Mouse (Mus musculus) midbrain, embryonic 15.5 days (tissue): ENCODE measurements around the gene Prkg2. TPM values are rescaled to one million over a fixed set of nuclear protein-coding genes. Genes with fewer than 3 reads are reported as not detected.

Experiments used
- ATAC-seq: fragments of 200-750 bp; cut with Nextera tagmentation; replicated peaks from 2 replicates; pipeline ENCODE4 v1.8.0; 2017; ENCODE audit warnings: moderate TSS enrichment
- H3K27ac ChIP-seq: fragments of 300-500 bp; sonication (generic); 2 replicates; pipeline ENCODE4 v1.5.1; 2015; ENCODE audit warnings: mild to moderate bottlenecking, inconsistent platforms
- H3K27me3 ChIP-seq: fragments of 300-500 bp; sonication (generic); replicated peaks from 2 replicates; pipeline ENCODE4 v1.6.1; 2015; ENCODE audit warnings: inconsistent platforms
- H3K36me3 ChIP-seq: fragments of 300-500 bp; sonication (generic); replicated peaks from 2 replicates; pipeline ENCODE4 v1.6.1; 2015; ENCODE audit warnings: inconsistent platforms
- H3K4me1 ChIP-seq: fragments of 300-500 bp; sonication (generic); 2 replicates; pipeline ENCODE4 v1.6.1; 2015; ENCODE audit warnings: inconsistent platforms
- H3K4me2 ChIP-seq: fragments of 300-500 bp; sonication (generic); 2 replicates; pipeline ENCODE4 v1.6.1; 2015; ENCODE audit warnings: inconsistent platforms, mild to moderate bottlenecking, moderate library complexity
- H3K4me3 ChIP-seq: fragments of 300-500 bp; sonication (generic); 2 replicates; pipeline ENCODE4 v1.5.1; 2015; ENCODE audit warnings: mild to moderate bottlenecking, inconsistent platforms
- H3K9ac ChIP-seq: fragments of 300-500 bp; sonication (generic); 2 replicates; pipeline ENCODE4 v1.6.1; 2015; ENCODE audit warnings: mild to moderate bottlenecking, inconsistent platforms
- H3K9me3 ChIP-seq: fragments of 300-500 bp; sonication (generic); 2 replicates; pipeline ENCODE4 v1.6.1; 2016; ENCODE audit warnings: inconsistent platforms
- WGBS: fragments of 180-500 bp; shearing (Covaris S2); methylation state at CpG from one replicate; pipeline ENCODE4 v1.1.7; 2015; ENCODE audit warnings: mixed read lengths; 5-methylcytosine and 5-hydroxymethylcytosine counted together
- polyA plus RNA-seq: library from polyadenylated mRNA; unstranded; fragments of >200 nt; fragmentation: Nextera tagmentation; extraction: Ambion mirVana; gene quantifications from 2 replicates; pipeline ENCODE4 v1.2.1, GENCODE M21; 2015

The Prkg2 gene
- polyA plus RNA-seq, 1 experiment from 2014 or later, result 2.7 TPM

DNA sequence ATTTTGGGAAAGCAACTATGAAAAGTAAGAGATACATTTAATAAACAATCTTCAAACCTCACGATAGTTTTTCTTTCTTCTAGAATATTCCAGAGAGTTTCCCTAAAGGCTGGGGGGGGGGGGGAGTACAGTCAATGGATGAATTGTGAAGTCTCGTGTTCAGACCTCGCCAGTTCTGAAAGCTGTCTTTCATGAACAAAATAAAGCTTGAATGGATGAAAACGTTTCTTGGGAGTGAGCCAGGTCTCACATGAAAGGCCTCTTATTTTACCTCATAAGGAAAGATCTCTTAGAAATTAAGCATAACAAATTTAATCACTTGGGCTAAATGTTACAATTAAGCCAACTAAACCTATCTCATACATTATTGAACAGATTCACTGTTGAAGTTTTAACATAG lies 72.0 kb downstream of the Prkg2 start:
- Histone ChIP-seq H3K27ac (no peak overlapping the region), H3K4me1 (no peaks in the 10 kb centered on the region), H3K27me3 (no peaks in the 10 kb centered on the region), H3K4me3 (no peak overlapping the region), H3K9me3 (no peaks in the 10 kb centered on the region), H3K4me2 (no peak overlapping the region), H3K36me3 (no peaks in the 10 kb centered on the region), H3K9ac (no peak overlapping the region)
- WGBS, result 26% methylated on average over 4 of the region's 4 CpGs
- ATAC-seq, result no peak

DNA sequence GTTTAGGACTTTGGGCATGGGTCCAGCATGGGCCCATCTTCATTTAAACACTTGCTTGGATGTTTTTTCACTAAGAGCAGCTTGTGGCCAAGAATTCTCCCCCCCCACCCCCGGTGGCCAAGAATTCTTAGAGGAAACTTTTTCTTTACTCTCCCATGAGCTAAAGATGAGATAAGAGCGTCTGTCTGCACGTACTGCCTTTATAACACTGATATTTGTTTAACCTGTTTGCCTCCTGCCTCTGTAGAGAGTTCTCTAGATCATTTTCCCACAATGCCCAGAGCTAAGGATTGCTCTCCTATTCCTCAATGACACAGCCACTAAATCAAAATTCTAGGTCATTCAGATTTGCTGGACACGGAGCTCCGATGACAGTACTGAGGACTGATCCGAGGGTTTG lies 72.8 kb downstream of the Prkg2 start:
- no peak for ATAC-seq

DNA sequence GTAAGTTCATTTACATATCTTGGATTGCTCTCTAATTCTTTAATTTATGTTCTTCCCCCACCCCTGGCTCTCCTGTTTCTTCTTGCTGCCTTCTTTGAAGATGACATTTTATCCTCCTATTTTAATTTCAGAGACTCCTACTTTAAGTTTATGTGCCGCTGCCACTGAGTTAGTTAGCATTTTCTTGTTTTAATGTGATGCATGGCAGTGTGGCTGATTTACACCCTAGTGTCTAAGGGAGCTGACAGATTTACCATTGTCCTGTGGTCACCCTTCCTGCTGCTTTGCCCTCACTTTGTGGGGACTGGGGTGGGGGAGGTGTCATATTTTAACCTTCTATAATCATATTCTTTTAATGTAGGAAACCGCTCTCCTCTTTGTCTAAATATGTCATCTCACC lies 74.7 kb downstream of the Prkg2 start:
- ATAC-seq, result no peak
- no peak overlapping the region for H3K27ac ChIP-seq
- no peaks in the 10 kb centered on the region for H3K36me3 ChIP-seq
- H3K9me3 ChIP-seq, result no peaks in the 10 kb centered on the region
- no peak overlapping the region for H3K4me3 ChIP-seq
- 44% methylated on average over 2 of the region's 2 CpGs for WGBS
- H3K4me1 ChIP-seq, result no peaks in the 10 kb centered on the region
- no peak overlapping the region for H3K9ac ChIP-seq
- H3K4me2 ChIP-seq, result no peak overlapping the region
- no peaks in the 10 kb centered on the region for H3K27me3 ChIP-seq

More for the DNA sequence above, 72.8 kb downstream of the Prkg2 start:
- no peak overlapping the region for H3K4me3 ChIP-seq
- no peak overlapping the region for H3K27ac ChIP-seq
- no peaks in the 10 kb centered on the region for H3K36me3 ChIP-seq
- H3K27me3 ChIP-seq, result no peaks in the 10 kb centered on the region
- no peaks in the 10 kb centered on the region for H3K4me1 ChIP-seq
- H3K9me3 ChIP-seq, result no peaks in the 10 kb centered on the region
- no peak overlapping the region for H3K4me2 ChIP-seq
- no peak overlapping the region for H3K9ac ChIP-seq
- 81% methylated on average over 6 of the region's 6 CpGs for WGBS

DNA sequence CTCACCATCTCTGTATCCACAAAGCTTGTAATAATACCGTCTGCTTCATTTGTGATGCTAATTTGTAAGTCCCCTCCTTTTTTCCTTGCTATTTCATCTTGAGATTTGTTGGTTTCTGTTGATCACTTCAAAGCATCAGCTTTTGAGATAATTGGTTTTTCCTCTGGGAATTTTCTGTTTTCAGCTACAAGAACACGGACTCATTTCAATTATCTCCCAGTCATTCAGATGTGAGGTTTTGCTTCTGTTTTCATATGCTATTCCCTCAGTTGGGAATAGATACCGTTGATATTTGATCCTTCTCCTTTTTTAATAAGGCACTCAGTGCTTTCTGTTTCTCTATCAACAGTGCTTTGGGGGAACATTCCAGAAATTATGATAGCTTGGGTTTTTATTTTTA lies 81.6 kb downstream of the Prkg2 start:
- no peaks in the 10 kb centered on the region for H3K27me3 ChIP-seq
- H3K27ac ChIP-seq, result no peak overlapping the region
- H3K9me3 ChIP-seq, result no peaks in the 10 kb centered on the region
- no peak overlapping the region for H3K4me3 ChIP-seq
- H3K36me3 ChIP-seq, result no peaks in the 10 kb centered on the region
- no peak overlapping the region for H3K4me2 ChIP-seq
- no peaks in the 10 kb centered on the region for H3K4me1 ChIP-seq
- ATAC-seq, result no peak
- 15% methylated on average over 3 of the region's 3 CpGs for WGBS
- H3K9ac ChIP-seq, result no peak overlapping the region

DNA sequence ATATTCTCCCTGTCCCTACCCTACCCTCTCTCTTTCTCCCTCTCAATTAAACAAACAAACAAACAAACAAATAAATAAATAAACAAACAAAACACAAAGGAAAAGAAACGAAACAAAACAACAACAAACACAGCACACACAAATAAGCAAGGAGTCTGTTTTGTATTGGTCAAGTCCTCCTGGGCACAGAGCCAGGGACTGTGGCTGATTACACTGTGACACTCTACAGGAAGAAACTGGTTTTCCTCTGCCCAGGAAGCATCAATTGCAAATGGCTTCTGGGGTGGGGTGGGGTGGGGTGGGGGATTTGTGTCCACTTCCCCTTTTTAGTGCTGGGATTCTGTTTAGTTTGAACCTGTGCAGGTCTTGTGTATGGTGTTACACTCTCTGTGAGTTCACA lies 83.8 kb downstream of the Prkg2 start:
- Histone ChIP-seq H3K4me2 (no peak overlapping the region), H3K9ac (no peak overlapping the region), H3K27me3 (no peaks in the 10 kb centered on the region), H3K4me1 (no peaks in the 10 kb centered on the region), H3K4me3 (no peak overlapping the region), H3K9me3 (no peaks in the 10 kb centered on the region), H3K36me3 (no peaks in the 10 kb centered on the region), H3K27ac (no peak overlapping the region)
- 63% methylated on average over 1 of the region's 1 CpGs for WGBS
- no peak for ATAC-seq

DNA sequence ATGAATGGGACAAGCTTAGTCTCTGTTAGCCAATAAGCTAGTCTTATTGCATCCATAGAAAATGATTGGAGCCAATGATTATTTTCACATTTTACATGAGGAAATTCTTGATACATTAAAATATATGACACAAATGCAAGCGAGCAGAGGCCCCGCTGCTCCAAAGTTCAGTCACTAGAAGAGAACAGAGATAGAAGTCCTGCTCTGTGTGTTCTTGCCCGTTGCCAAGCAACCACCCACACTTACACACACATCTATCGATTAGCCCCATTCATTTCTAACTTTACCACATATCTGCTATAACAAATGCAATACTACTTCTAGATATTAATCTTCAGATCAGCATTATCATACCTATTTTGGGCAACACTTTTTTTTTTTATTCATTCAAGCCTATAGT lies 85.6 kb downstream of the Prkg2 start:
- H3K9me3 ChIP-seq, result no peaks in the 10 kb centered on the region
- 84% methylated on average over 4 of the region's 4 CpGs for WGBS
- no peak overlapping the region for H3K4me3 ChIP-seq
- ATAC-seq, result no peak; the same call in 1 of the 2 replicates
- H3K9ac ChIP-seq, result no peak overlapping the region
- no peaks in the 10 kb centered on the region for H3K36me3 ChIP-seq
- H3K4me2 ChIP-seq, result no peak overlapping the region
- no peaks in the 10 kb centered on the region for H3K4me1 ChIP-seq
- no peak overlapping the region for H3K27ac ChIP-seq
- H3K27me3 ChIP-seq, result no peaks in the 10 kb centered on the region

DNA sequence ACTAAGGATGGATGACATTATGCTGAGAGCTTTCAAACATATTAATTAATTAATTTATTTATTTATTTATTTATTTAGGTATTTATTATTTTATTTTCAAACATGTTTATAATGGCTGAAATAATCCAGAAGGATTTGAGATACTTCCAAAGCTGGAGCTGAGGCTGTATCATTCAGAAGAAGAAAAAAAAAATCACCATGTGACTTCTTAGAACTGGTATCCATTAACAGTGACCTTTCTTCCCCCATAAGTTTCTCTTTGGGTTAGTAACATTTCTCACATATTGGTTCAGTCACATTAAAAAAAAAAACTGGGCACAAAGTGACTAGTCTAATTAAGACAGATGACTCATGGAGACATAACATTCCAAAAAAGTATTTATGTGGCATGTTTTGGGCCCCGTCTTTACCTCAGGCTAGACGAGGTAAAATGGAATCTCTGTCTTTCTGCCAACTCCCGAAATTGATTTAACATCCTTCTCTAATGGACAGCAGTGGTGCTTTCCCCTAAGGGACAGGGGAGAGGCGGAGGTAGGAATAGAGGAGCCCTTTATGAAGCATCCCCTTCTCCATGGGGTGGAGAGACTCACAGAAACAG lies 86.6 kb downstream of the Prkg2 start:
- H3K36me3 ChIP-seq, result no peaks in the 10 kb centered on the region

DNA sequence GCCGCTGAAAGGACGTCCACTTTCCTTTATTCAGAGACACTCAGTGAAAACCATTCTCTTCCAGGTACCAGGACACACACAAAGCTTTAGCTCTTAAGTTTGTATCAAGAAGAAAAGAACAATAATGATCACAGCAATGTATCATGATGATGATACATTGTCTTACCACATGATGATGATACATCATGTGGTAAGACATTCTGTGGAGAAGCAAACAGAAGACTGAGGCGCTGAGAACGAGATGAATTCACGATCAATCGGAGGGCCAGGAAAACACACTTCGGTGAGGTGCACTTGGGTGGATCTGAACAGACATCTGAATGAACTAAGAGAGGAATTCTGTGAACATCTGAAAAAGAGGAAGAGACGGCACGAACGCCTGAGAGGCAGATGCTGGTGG lies 87.4 kb downstream of the Prkg2 start:
- no peak overlapping the region for H3K27ac ChIP-seq
- no peak overlapping the region for H3K4me3 ChIP-seq
- WGBS, result 94% methylated on average over 10 of the region's 10 CpGs
- H3K27me3 ChIP-seq, result no peaks in the 10 kb centered on the region
- no peaks in the 10 kb centered on the region for H3K9me3 ChIP-seq
- H3K4me2 ChIP-seq, result no peak overlapping the region
- no peak for ATAC-seq
- no peak overlapping the region for H3K9ac ChIP-seq
- no peaks in the 10 kb centered on the region for H3K36me3 ChIP-seq
- no peaks in the 10 kb centered on the region for H3K4me1 ChIP-seq

More for the DNA sequence above, 86.6 kb downstream of the Prkg2 start:
- H3K4me1 ChIP-seq, result no peaks in the 10 kb centered on the region
- no peaks in the 10 kb centered on the region for H3K9me3 ChIP-seq
- no peaks in the 10 kb centered on the region for H3K27me3 ChIP-seq
- H3K4me2 ChIP-seq, result no peak overlapping the region
- H3K4me3 ChIP-seq, result no peak overlapping the region
- no peak overlapping the region for H3K9ac ChIP-seq
- no peak for ATAC-seq
- no peak overlapping the region for H3K27ac ChIP-seq
- WGBS, result 87% methylated on average over 4 of the region's 4 CpGs

DNA sequence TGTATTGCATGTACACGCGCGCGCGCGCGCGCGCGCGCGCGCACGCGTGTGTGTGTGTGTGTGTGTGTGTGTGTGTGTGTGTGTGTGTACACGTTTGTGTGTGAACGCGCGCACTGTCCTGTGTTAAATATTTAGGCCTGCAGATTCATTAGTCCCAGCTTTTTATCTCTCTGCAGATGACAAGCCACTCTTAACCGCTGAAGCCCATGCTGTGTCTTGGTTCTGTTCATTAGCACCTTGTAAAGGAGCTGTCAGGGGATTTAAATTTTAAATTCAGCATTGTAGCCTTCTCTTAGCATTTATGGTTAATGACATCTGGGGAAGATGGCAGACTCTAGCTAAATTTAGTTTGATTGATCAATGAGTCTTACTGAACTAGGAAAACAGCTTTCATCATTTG lies 90.5 kb downstream of the Prkg2 start:
- H3K9me3 ChIP-seq, result no peaks in the 10 kb centered on the region
- H3K4me2 ChIP-seq, result no peak overlapping the region
- H3K4me1 ChIP-seq, result no peaks in the 10 kb centered on the region
- 91% methylated on average over 20 of the region's 20 CpGs for WGBS
- H3K36me3 ChIP-seq, result no peaks in the 10 kb centered on the region
- H3K4me3 ChIP-seq, result no peak overlapping the region
- no peak overlapping the region for H3K9ac ChIP-seq
- no peak overlapping the region for H3K27ac ChIP-seq
- no peak for ATAC-seq
- H3K27me3 ChIP-seq, result no peaks in the 10 kb centered on the region

DNA sequence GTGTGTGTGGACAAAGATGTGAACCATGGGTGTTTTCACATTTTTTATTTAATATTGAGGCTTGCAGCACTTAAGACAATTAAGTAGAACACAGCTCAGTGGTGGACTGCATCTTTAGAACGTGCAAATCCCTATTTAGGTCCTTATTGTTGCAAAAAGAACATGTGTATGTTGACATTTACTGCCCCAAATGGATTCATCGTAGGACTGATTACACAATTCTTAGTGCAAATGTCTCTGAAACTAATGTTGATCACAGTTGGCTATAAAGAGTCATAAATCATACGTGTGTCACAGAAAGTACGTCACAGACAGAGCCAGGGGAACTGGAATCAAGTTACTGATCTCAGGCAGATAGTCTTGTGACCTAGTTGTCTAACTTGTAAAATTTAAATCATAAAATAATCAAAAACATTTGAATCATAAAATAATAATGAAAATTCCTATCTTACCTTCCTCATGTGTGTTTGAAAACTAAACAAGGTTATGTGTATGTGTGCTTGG lies 91.0 kb downstream of the Prkg2 start:
- Histone ChIP-seq H3K9ac (no peak overlapping the region), H3K9me3 (no peaks in the 10 kb centered on the region), H3K27me3 (no peaks in the 10 kb centered on the region), H3K36me3 (no peaks in the 10 kb centered on the region), H3K4me1 (no peaks in the 10 kb centered on the region), H3K27ac (no peak overlapping the region), H3K4me3 (no peak overlapping the region), H3K4me2 (no peak overlapping the region)
- WGBS, result 81% methylated on average over 4 of the region's 4 CpGs
- ATAC-seq, result no peak

DNA sequence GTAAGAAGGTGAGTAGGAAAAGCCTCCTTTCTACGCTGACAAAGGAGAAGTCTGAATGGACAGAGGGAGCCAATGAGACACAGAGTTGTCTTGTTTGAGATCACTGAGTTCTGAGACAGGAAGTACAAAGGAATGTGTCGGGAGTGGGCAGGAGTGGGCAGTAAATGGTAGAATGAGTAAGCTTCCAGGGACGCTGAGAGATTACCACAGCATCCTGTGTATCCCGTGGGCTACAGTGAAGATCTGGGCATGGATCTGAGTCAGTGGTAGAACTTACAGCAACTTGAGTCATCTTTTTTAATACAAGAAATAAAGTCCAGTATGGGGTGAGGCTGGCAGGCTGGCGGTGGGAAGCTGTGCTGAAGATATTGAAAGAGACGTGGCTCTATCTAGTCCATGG lies 93.4 kb downstream of the Prkg2 start:
- Histone ChIP-seq H3K4me2 (no peak overlapping the region), H3K9ac (no peak overlapping the region), H3K27me3 (no peaks in the 10 kb centered on the region), H3K4me1 (peaks cover 13% of the 10 kb centered on the region; the same call in 1 of the 2 replicates), H3K4me3 (no peak overlapping the region), H3K27ac (no peak overlapping the region), H3K9me3 (no peaks in the 10 kb centered on the region), H3K36me3 (no peaks in the 10 kb centered on the region)
- ATAC-seq, result no peak
- 55% methylated on average over 6 of the region's 6 CpGs for WGBS

DNA sequence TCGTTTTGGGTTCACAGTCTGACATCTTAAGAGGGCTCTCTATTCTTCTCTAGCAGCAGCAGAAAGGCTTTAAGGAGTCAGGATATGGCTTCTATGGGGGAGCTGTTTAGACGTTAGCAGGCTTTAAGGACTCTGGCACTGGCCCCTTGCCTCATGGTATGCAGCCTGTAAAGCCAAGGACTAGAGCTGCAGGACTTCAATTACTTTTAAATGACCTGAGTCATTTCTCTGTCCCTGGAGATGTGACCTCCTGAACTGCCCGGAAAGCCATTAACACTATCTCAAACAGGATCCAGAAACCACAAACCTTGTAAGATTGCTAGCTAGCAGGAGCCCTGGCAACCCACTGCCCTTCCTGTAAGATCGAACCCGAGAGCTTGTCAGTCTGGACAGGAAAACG lies 96.4 kb downstream of the Prkg2 start:
- WGBS, result 39% methylated on average over 6 of the region's 6 CpGs
- no peak overlapping the region for H3K27ac ChIP-seq
- H3K4me1 ChIP-seq, result peaks cover 13% of the 10 kb centered on the region; the same call in 1 of the 2 replicates
- H3K9ac ChIP-seq, result no peak overlapping the region
- H3K36me3 ChIP-seq, result no peaks in the 10 kb centered on the region
- H3K27me3 ChIP-seq, result no peaks in the 10 kb centered on the region
- no peaks in the 10 kb centered on the region for H3K9me3 ChIP-seq
- no peak for ATAC-seq
- H3K4me3 ChIP-seq, result no peak overlapping the region
- H3K4me2 ChIP-seq, result no peak overlapping the region

DNA sequence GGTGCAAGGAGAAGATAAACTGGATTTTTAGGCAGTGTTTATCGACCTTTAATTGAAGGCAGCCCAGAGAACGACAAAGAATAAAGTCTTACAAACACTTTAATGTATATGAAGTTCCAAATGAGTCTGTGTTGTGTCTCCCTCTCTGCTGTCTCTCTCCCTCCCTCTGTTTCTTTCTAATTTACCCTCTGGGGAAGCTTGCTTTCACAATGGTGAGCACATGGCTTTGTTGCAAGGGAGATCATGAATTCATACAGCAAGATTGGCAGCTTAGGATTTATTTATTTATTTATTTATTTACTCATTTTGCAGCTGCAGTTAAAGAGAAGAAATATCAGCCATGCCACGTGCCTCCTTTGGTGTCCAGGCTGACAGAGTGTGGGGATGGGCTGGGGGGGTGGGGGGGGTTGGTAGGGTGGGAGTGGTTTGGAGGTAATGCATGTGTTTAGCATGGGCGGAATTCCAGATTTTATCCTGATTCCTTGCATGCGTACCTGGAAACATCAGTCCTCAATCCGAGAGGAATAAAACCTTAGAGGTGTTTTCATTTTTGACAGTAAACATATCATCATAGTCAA lies 97.4 kb downstream of the Prkg2 start:
- peak; percentile 57; the same call in 1 of the 2 replicates for ATAC-seq
- peaks cover 13% of the 10 kb centered on the region; the same call in 1 of the 2 replicates for H3K4me1 ChIP-seq
- no peaks in the 10 kb centered on the region for H3K9me3 ChIP-seq
- 65% methylated on average over 6 of the region's 6 CpGs for WGBS
- H3K9ac ChIP-seq, result no peak overlapping the region
- no peak overlapping the region for H3K4me3 ChIP-seq
- H3K27me3 ChIP-seq, result no peaks in the 10 kb centered on the region
- no peaks in the 10 kb centered on the region for H3K36me3 ChIP-seq
- H3K4me2 ChIP-seq, result no peak overlapping the region
- no peak overlapping the region for H3K27ac ChIP-seq
